Mouse (Mus musculus): Measurements from ENCODE around the gene Orai1.
"Not testable (repeated sequence)": the region's sequence is repeated elsewhere in the genome, so short reads cannot be mapped to it uniquely, and the experiment has no call there.

Orai1 gene

DNA sequence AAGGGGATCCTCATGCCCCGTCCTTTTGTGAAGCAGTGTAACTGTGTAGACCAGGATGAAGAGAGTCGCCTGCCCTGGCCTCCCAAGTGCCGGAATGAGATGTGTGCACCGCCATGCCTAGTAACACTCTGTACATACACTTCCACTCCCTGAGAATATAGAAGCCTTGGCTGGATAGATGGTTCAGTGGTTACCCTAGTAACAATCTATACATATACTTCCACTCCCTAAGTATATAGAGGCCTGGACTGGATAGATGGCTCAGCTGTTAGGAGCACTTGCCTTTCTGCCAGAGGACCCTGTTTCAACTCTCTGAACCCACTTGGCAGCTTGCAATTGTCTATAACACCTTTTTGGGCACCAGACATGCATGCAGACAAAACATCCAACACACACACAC lies 20.2 kb downstream of the Orai1 start:
- DNase-seq: no peak

DNA sequence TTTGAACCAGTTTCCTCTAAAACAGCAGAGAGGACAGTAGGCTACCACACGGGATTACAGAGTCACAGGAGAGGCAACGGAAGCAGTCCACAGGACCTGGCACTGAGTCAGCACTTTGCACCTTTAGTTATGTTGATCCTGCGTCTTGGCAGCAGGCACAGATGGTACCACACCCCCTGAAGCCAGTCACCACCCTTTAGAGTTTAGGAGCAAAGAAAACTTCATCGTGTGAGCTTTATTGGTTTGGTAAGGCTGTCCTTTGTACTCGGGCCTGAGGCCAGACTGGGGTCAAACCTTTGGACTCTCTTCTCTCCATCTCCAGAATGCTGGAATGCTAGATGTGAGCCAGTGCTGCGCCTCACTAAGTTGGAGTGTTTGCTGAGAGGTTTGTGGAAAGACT lies 20.7 kb downstream of the Orai1 start:
- DNase-seq: no peak

DNA sequence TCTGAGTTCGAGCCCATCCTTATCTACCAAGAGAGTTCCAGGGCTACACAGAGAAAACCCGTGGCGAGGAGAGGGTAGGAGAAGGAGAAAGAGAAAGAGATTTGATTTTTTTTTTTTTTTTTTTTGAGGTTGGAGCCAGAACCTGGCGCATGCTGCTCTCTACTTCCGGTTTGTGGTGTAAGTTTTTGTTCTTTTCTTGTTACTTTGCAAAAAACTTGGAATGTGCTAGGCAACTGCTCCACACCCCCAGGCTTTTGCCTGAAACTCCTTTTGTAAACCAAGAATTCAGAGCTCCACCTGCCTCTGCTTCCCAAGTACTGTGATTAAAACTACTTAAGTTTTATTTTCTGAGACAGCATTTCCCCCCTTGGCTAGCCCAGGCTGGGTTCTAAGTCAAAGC lies 23.2 kb downstream of the Orai1 start:
- DNase-seq: no peak

DNA sequence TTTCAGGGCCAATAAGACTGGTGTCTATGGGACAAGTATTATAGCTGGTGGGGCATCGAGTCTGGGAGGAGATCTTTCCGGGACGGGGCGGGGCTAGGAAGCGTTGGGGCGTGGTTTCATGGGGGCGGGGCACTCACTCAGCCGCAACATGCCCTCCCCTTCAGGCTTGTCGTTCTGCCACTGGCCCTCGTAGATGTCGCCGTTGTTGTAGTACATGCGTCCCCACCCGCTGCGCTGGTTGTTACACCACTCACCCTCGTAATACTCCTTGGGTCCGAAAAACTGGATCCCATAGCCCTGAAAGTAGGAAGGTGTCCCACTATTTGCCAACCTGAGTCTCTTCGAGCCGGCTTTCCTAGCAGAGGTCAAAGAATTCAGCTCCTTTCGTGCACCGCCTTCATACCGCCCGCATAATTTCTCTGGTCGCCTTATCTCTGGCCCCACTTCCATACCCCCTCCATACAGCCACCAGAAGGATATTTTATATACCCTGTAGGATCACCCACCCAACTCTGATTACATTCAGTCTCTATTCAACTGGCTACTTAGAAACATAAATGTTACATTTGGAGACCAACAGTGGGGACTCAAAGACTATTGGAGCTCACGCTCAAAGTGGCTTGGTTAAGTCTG lies 24.4 kb downstream of the Orai1 start:
- peak; percentile 90 for DNase-seq

DNA sequence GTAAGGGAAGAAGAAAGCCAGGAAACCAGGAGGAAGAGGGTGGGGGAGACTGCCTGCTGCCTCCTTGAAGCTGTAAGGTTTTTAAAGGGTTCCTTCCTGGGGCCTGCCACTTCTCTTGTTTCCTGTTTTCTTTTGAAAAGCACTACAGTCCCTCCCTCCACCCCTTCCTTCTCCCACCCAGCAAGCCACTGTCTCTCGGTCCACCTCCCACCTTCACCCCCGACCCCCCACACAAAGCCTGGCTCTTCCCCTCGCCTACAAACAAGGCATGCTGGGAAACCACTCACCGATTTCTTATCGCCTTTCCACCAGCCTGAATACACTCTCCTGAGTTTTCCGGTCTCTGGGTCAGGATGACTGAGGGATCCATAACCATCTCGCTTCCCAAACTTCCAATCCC lies 25.9 kb downstream of the Orai1 start:
- peak; percentile 49 for DNase-seq

DNA sequence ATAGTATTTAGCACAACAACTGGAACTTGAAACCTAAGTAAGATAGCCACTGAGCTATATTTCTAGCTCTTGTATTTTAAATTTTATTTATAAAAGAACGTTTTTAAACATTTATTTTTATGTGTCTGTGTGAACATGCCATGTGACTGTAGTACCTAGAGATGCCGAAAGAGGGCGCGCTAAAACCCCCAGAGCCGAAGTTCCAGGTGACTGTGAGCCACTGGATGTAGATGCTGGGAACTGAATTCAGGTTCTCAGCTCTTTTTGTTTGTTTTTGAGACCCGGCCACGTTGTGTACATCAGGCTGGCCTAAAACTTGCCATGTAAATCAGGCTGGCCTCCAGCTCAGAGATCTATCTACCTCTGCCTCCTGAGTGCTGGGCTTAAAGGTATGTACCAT lies 29.0 kb downstream of the Orai1 start:
- DNase-seq: peak; percentile 53

DNA sequence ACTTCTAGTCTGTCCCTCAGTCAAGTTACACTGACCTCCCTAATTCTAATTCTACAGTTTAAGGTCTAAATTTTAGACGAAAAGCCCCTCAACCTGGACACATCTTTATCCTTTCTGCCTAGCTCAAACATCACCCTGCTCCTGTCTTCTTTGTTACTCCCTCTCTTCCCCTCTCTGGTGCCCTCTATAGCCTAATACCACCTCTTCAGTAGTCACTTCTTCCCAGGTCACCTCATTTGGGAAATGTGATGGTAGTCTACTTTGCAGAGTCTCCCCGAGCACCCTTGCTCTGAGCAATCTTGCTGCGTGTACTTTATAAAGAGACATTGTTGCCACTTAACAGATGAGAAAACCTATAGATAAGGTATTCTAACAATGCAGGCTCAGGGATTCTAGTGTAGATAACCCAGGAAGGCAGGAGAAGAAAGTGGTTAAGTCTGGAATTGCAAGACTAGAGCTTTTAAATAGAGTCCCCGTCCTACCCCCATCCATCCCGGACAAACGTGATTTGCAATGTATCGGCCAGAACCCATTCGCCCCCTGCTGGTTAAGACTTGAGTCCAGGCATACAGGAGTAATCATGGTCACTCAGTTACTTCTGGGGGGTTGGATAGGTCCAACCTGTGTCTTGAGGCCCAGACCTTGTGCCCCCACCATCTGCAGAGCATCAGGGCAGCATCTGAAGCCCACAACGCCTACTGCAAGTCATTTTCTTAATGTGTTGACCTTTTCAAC lies 30.9 kb downstream of the Orai1 start:
- peak; percentile 57 for DNase-seq

DNA sequence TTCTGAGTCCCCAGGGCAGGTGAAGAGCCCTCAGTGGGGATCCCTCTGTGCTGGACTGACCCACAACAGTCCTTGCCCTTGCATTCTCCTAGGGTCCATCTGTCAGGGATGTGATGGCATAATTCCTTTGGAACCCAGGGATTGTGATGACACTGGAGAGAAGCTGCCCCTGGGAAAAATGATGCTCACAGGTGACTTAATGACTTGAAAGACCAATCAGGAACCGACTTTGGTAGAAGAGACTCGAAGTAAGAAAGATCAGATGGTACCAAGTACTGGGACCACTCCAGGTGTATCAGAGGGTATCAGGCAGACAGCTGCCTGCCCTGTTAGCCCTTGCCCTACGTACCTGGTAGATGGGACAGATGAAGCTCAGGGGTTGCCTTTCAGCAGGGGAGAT lies 32.0 kb downstream of the Orai1 start, which contains the start of gene Morn3:
TSS of gene Morn3 (minus strand) at position 101 of the 400 bp plus-strand sequence.
- no peak for DNase-seq

DNA sequence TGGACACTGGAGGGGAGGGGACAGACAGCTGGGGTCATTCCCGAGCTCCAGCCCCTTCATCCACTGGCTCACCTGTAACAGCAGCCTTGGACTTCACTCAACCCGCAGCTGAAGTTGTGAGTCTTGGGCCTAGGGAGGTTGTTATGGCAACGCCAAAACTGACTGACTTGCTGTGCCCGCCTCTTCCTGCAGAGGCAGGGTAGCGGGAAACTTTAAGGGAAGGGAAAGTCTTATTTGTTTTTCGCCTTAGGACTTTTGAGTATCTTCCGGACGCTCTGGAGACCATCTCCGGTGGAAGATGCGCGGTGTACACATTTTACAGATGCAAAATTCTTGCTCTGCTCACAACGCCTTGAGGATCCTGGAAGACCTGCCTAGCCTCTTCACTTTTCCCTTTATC lies 34.4 kb downstream of the Orai1 start:
- DNase-seq: peak; percentile 66

DNA sequence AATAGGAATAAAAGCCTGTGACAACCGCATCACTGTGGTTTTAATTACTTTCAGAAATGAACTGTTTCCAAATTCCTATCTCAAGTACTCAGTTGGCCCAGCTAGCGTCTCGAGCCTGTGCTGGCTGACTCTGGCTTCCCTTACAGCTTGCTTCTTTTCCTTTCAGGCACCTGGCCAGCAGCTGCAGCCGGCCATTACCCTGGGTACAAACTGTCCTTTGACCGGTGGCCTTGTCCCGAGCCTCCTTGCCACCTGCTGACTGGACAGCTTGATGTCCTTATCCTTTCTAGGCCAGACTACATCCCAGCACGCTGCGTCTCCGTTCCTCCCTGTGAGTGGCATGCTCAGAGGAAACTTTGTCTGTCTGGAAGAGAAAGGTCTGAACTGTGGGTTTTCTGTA lies 36.0 kb downstream of the Orai1 start:
- no peak for DNase-seq

DNA sequence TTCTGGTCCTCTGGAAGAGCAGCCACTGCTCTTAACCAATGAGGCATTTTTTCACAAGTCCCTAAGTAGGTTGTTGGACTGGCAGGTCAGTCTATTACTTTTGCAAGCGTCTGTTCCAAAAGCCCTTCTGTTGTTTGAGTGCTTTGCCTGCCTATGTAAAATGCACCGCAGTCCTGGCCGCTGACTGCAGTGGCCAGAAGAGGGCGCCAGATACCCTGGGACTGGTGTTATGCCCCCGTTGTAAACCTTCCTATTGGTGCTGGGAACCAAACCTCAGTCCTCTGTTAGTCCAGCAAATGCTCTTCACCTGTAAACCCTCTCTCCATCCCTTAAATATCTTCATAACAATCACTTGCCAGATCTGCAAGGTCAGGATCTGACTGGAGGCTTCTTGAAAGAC lies 36.9 kb downstream of the Orai1 start:
- no peak for DNase-seq

DNA sequence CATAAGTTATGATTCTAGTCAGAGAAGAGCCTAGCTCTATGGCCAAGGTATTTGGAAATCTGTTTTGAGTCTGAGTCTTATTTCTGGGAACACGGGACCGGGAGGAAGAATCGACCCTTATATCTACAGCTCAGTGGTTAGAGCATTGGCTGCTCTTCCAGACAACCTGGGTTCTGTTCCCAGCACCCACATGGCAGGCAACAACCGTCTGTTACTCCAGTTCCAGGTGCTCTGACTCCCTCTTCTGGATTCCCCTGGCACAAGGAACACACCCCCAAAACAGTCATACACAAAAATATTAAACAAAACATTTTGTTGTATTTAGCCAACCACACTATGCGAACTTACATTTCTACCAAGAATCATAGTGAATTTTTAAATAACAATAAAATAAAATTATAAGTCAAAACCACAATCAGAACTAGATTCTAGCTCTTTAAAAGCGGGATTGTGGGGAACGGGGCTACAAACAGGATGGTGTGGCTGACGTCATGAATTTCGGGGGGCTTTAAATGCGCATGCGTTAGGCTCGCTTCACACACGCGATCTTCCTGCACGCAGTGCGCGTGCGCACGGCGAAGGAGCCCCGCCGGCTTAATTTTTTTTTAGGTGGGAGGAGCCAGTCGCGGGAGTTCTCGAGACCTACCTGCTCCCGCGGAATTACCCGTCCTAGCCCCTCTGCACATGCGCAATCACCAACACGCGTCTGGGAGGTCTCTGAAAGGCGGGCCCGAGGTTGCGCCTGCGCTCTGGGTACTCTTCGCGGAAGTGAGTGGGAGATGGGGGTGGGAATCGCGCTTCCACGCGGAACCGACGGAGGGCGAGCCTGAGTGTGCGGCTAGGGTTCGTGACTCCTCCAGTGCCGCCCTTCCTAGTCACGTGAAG lies 42.7 kb downstream of the Orai1 start:
- peak; percentile 99 for DNase-seq

DNA sequence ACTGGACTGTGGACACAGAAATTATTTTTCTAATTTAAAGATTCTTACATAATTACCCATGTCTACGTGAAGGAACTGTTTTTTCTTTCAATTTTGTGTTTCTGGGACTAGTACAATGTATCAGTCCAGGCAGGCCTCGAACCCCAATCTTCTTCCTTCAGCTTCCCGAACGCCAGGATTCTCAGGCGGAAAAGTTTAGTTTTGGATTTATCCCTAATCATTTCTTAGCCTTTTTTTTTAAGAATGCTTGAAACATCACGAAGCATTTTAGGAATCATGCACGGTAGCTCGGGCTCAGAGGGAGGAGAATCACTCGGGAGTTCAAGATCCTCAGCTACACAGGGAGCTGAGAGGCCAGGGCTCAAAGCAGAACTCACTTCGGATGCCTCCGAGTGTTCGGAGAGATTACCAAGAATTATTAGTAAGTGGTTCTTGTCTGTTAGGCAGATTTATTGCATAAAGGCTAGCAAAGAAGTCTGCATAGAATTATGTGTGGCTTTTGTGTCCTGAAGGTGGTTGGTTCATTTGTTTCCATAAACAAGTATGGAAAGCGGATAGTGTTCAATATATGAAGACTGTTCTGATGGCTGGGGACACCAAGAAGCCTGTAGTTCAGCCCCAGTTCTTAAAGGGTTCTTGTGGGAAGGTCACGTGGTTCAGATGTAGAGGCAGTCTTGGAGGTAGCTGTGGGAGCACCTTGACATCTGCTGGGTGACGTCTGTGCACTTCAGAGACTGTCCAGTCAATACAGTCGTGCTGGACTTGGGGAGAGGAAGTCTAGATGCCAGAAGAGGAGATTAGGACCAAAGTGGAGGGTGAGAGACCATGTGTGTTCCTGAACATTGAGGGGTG lies 43.6 kb downstream of the Orai1 start:
- DNase-seq: peak; percentile 53

DNA sequence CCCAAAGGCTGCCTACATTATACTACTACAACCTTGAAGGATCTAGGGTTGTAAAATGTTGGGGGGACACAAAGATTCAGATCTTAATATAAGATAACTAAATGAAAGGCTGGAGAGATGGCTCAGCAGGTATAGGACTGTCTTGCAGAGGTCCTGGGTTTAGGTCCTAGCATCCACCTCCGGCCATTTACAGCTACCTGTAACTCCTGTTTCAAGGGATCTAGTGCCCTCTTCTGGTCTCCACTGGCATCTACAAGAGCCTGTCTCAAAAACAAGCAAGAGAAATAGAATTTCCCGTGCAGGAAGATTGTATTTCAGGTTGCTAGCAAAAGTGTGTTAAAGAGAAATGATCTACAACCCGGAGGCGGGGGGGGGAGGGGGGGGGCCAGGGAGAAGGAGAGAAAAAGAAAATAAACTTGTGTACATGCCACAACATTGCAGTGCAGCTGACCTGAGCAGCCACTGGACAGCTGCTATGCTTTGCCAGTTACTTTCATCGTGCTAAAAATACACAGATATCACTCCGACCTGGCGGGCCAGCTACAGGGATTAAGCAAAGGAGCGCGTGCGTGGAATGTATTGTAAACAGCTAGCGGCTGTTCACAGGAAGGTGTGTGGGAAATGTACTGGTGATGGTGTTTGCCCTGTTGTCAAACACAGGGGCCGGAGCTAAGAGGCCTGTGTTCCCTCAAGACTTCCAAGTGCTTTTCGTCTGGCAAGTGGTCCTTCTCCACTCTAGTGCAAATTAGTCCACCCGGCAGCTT lies 45.1 kb downstream of the Orai1 start:
- DNase-seq: peak; percentile 67

DNA sequence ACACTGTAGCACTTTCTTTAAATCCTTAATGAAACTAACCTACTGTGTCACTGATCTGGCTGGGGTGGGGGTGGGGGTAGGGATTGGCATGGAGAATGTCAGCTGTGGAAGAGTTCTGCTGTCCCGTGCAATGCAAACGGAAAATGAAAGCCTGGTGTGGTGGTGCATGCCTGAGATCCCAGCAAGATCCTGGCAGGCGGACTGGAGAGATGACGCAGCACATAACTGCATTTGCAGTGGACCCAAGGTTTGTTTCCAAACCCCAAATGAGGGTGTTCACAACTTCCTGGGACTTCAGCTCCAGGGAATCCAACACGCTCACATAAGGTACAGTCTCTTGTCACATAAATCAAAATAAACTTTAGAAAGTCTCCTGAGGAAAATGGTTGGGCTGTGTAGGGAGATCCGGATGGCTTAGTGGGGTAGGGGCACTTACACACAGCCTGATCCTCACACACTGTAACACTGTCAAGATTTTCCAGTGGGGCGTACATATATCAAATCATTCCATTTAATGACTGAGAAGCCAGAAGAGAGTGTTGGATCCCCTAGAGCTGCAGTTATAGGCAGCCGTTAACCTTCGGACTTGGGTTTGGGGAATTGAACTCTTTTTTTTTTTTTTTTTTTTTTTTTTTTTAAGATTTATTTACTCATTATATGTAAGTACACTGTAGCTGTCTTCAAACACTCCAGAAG lies 46.0 kb downstream of the Orai1 start:
- DNase-seq: no peak

DNA sequence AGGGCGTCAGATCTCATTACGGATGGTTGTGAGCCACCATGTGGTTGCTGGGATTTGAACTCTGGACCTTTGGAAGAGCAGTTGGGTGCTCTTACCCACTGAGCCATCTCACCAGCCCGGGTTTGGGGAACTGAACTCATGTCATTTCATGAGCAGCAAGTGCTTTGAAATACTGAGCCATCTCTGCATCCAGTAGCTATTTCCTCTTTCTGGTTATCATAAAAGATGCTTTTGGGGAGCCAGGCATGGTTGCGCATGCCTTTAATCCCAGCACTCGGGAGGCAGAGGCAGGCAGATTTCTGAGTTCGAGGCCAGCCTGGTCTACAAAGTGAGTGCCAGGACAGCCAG lies 46.5 kb downstream of the Orai1 start:
- DNase-seq: not testable (repeated sequence)

DNA sequence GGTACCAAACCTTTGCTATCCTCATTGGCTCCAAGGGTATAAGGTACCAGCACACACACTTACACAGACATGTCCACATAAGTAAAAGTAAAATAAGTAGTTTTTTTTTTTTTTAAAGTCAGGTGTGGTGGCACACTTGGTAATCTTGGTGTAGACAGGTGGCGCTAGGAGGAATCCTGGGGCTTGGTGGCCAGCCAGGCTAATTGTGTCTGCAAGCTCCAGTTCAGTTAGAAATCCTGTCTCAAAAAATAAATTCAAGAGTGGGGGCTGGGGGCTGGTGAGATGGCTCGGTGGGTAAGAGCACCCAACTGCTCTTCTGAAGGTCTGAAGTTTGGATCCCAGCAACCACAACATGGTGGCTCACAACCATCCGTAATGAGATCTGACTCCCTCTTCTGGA lies 48.3 kb downstream of the Orai1 start:
- DNase-seq: no peak

DNA sequence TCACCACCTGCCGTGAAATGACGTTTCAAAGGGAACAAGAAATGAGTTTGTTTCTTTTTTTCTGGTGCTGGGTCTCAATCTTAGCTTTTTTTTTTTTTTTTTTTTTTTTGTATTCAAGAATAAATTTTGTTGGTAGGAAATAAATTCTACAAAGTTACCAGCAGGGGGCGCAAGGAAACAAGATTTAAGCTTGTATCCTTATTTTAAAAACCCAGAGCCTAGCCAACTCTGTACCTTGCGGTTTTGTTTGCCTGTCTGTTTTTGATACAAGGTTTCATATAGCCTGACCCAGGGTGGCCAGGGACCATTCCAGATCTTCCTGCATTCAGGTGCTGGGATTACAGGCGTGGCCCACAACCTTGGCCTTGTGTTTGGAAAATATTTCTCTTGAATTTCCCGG lies 49.3 kb downstream of the Orai1 start:
- peak; percentile 69 for DNase-seq

DNA sequence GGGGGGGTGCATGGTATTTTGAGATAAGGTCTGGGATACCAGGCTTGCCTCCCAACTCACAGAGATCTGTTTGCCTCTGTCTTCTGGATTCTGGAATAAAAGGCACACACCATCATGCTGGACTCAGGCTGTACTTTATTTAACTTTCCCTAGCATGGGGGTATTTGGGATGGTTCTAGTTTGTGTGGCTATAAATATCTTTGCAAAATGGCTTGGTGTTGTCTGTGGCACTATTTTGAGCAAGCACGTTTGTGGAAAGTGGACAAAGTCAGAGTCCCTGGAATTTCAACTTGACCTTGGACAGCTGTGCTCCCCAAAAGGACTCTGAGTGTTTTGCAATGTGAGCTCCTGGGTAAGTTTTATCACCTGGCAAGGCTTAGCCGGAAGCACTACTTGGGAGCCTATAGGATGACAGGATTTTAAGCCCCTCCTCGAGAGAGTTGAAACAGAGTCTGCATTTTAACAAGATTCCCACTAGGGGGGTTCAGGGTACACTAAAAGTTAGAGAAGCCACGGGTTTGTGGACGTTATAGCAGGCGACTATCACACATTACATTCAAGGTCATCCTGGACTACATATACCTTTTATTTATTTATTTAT lies 52.6 kb downstream of the Orai1 start:
- DNase-seq: peak; percentile 43

DNA sequence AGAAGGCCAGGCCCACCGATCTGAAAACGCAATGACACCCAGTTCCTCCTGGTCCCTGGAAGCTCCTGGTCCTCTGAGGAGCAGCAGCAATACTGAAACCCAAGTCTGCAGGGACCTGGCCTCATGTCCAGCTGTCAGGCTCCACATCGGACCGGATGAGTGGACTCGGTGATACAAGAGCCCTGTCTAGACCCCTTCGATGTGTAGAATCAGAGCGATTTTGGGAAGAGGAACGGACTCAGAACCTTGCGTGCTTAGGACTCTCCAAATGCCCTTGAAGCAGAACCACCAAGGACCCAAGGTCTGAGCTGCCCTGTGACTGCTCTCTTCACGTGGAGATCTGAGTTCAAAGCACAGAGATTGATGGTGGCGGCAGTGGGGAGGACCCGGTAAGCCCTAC lies 53.2 kb downstream of the Orai1 start, which contains the start of gene Tmem120b:
TSS of gene Tmem120b (plus strand) at position 301 of the 400 bp plus-strand sequence.
- DNase-seq: no peak

DNA sequence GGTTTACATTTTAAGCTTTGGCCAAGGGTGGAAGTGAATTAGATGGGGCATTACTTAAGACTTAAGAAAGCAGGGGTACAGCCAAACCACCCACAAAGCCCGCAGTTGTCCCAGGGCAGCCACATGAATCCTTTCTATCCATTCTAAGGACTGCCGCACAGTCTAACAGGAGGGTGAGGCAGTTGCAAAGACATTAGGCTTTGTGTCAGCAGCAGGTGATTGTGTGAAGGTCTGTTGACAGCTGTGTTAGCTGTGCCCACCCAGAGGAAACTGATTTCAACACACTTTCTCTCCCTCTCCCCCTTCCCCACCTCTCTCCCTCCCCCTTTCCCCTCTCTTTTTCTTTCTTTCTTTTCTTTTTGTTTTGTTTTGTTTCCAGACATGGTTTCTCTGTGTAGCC lies 53.8 kb downstream of the Orai1 start:
- no peak for DNase-seq

All from thymus, postnatal 25 days (tissue).